Mouse (Mus musculus) lung, embryonic 16.5 days (tissue): ENCODE data around the gene Kbtbd6. TPM values are rescaled to one million over a fixed set of nuclear protein-coding genes. Genes with fewer than 3 reads are reported as not detected.
"Not testable (repeated sequence)": the region's sequence is repeated elsewhere in the genome, so short reads cannot be mapped to it uniquely, and the experiment has no call there.

ENCODE experiments used
- ATAC-seq: fragments of 200-750 bp; cut with Nextera tagmentation; 2 replicates; pipeline ENCODE4 v1.8.0; 2017; ENCODE audit warnings: low read depth, mild to moderate bottlenecking, moderate library complexity
- H3K27ac ChIP-seq: fragments of 300-500 bp; sonication (generic); 2 replicates; pipeline ENCODE4 v1.5.1; 2014; ENCODE audit warnings: mild to moderate bottlenecking, control low read depth, low read length
- H3K27me3 ChIP-seq: fragments of 300-500 bp; sonication (generic); 2 replicates; pipeline ENCODE4 v1.6.1; 2014; ENCODE audit warnings: low read depth, low read length, mixed read lengths; ENCODE audit not compliant: control insufficient read depth, insufficient read depth
- H3K36me3 ChIP-seq: fragments of 300-500 bp; sonication (generic); 2 replicates; pipeline ENCODE4 v1.6.1; 2014; ENCODE audit warnings: low read length; ENCODE audit not compliant: control insufficient read depth, insufficient read depth
- H3K4me1 ChIP-seq: fragments of 300-500 bp; sonication (generic); replicated peaks from 2 replicates; pipeline ENCODE4 v1.6.1; 2014; ENCODE audit warnings: low read length, mixed read lengths; ENCODE audit not compliant: control insufficient read depth, insufficient read depth
- H3K4me2 ChIP-seq: fragments of 300-500 bp; sonication (generic); 2 replicates; pipeline ENCODE4 v1.6.1; 2014; ENCODE audit warnings: low read depth, low read length, control low read depth
- H3K4me3 ChIP-seq: fragments of 300-500 bp; sonication (generic); 2 replicates; pipeline ENCODE4 v1.5.1; 2014; ENCODE audit warnings: mild to moderate bottlenecking, low read length, control low read depth
- H3K9ac ChIP-seq: fragments of 300-500 bp; sonication (generic); 2 replicates; pipeline ENCODE4 v1.6.1; 2014; ENCODE audit warnings: low read length, control low read depth
- H3K9me3 ChIP-seq: fragments of 300-500 bp; sonication (generic); 2 replicates; pipeline ENCODE4 v1.6.1; 2016; ENCODE audit warnings: low read length; ENCODE audit not compliant: control insufficient read depth
- WGBS: fragments of 180-500 bp; shearing (Covaris S2); extraction: QIAGEN DNeasy Blood & Tissue Kit; methylation state at CpG from one replicate; pipeline ENCODE4 v1.1.7; 2014; 5-methylcytosine and 5-hydroxymethylcytosine counted together
- polyA plus RNA-seq: library from polyadenylated mRNA; unstranded; fragments of >200 nt; fragmentation: Nextera tagmentation; extraction: Ambion mirVana; gene quantifications from 2 replicates; pipeline ENCODE4 v1.2.1, GENCODE M21; 2015

Kbtbd6 gene
- polyA plus RNA-seq = 3.8 and 4.3 TPM in 2 replicates

- 14% methylated on average over 34 of the region's 89 CpGs for WGBS
- Histone ChIP-seq H3K27ac (peak within 1 kb of the TSS; percentile 68), H3K9ac (peak within 1 kb of the TSS; percentile 73), H3K4me2 (peak within 1 kb of the TSS; percentile 72), H3K4me3 (peak within 1 kb of the TSS; percentile 70)
- peak; percentile 94 for ATAC-seq
- not testable (repeated sequence) for H3K4me1 ChIP-seq, H3K36me3 ChIP-seq, H3K9me3 ChIP-seq, H3K27me3 ChIP-seq
These were observed at the start of gene Kbtbd6 for GRCm38 (mm10) chr14:79451681-79452590. TSS of gene Kbtbd6 (plus strand) at chr14:79451835.

GRCm38 (mm10) chr14:79407641-79408040 is 44.0 kb upstream of the Kbtbd6 start:
- Histone ChIP-seq H3K4me2 (no peak overlapping the region), H3K27ac (no peak overlapping the region), H3K36me3 (peaks cover 4% of the 10 kb centered on the region; the same call in 1 of the 2 replicates), H3K4me3 (no peak overlapping the region), H3K9me3 (no peaks in the 10 kb centered on the region), H3K27me3 (no peaks in the 10 kb centered on the region), H3K9ac (no peak overlapping the region), H3K4me1 (no peaks in the 10 kb centered on the region)
- no peak for ATAC-seq
- WGBS = 78% methylated on average over 2 of the region's 2 CpGs

DNA sequence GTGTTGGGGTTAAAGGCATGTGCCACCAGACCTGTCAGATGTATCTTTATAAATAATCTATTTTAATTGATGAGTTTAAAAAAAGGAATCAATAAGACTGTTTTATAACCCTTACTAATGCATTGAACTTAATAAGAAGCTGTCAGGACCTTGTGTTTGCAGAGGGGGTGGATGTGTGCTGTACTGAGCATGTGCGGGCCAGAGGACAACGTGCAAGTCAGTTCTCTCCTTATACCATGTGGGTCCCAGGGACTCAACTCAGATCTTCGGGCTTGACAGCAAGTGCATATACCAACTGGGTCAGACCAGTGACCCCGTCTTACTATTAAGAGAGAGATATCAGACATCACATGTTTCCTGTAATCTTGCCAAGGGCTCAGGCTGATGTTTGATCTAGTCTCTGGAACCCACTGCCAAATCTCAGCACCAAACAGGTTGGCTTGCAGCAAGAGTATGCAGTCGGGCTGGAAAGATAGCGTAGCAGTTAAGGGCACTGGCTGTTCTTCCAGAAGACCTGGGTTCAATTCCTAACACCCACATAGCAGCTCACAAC is 42.3 kb upstream of the Kbtbd6 start:
- 79% methylated on average over 6 of the region's 6 CpGs for WGBS
- Histone ChIP-seq H3K9me3 (no peaks in the 10 kb centered on the region), H3K36me3 (peaks cover 5% of the 10 kb centered on the region; the same call in 1 of the 2 replicates), H3K27ac (no peak overlapping the region), H3K9ac (no peak overlapping the region), H3K27me3 (no peaks in the 10 kb centered on the region), H3K4me3 (no peak overlapping the region), H3K4me1 (no peaks in the 10 kb centered on the region), H3K4me2 (no peak overlapping the region)
- ATAC-seq = no peak

GRCm38 (mm10) chr14:79410662-79411061 is 41.0 kb upstream of the Kbtbd6 start:
- no peak overlapping the region for H3K9ac ChIP-seq
- H3K4me1 ChIP-seq = no peaks in the 10 kb centered on the region
- peaks cover 5% of the 10 kb centered on the region; the same call in 1 of the 2 replicates for H3K36me3 ChIP-seq
- peak overlapping the region; percentile 3; the same call in 1 of the 2 replicates for H3K27ac ChIP-seq
- no peak overlapping the region for H3K4me2 ChIP-seq
- H3K4me3 ChIP-seq = no peak overlapping the region
- ATAC-seq = no peak
- 53% methylated on average over 2 of the region's 2 CpGs for WGBS
- H3K9me3 ChIP-seq = no peaks in the 10 kb centered on the region
- H3K27me3 ChIP-seq = no peaks in the 10 kb centered on the region

GRCm38 (mm10) chr14:79413121-79413520 is 38.5 kb upstream of the Kbtbd6 start:
- Histone ChIP-seq H3K36me3 (peaks cover 5% of the 10 kb centered on the region; the same call in 1 of the 2 replicates), H3K4me1 (no peaks in the 10 kb centered on the region), H3K9ac (no peak overlapping the region), H3K9me3 (no peaks in the 10 kb centered on the region), H3K4me2 (no peak overlapping the region), H3K27ac (no peak overlapping the region), H3K4me3 (no peak overlapping the region), H3K27me3 (no peaks in the 10 kb centered on the region)
- no peak for ATAC-seq
- 87% methylated on average over 6 of the region's 6 CpGs for WGBS

- Histone ChIP-seq H3K36me3 (no peaks in the 10 kb centered on the region), H3K4me1 (no peaks in the 10 kb centered on the region), H3K27ac (no peak overlapping the region), H3K4me2 (no peak overlapping the region), H3K9ac (no peak overlapping the region), H3K4me3 (no peak overlapping the region), H3K27me3 (no peaks in the 10 kb centered on the region), H3K9me3 (no peaks in the 10 kb centered on the region)
- 66% methylated on average over 20 of the region's 20 CpGs for WGBS
- ATAC-seq = no peak
These were observed 31.5 kb upstream of the Kbtbd6 start for GRCm38 (mm10) chr14:79420083-79420685.

DNA sequence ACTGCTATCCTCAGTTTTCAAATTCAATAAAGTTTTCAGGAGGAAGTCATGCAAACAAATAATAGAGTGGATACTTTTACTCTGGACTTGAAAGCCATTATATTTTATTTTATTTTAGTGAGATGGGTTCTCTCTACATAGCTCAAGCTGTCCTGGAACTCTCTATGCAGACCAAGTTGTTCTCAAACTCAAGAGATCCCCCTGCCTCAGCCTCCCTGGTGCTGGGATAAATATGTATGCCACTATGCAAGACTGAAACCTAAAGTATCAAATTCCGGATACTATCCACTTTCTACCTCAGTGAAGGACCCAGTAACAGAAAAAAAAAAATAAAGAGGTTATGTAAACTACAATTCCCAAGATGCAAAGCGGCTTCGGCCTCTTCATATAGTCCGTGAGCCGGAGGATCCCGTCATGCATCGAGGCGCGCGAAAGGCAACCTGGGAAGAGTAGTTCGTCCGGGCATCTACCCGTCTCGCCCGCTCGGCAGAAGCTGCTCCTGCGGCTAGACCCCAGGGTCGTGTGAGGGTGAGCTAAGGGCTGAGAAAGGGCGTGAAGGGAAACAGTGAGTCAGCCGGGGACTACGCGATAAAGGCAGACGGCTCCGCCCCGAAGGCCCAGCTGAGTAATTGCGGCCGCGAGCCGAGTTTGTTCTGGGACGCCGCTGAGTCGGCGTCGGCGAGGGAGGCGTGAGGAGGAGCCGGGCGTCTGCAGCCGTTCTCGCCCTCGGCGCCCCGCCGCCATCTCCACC is 25.5 kb upstream of the Kbtbd6 start, which contains the start of gene Kbtbd7:
Kbtbd7 (plus strand) TSS at position 533 of the 751 bp plus-strand sequence.
- Histone ChIP-seq H3K27ac (peak within 1 kb of the TSS; percentile 88), H3K27me3 (no peaks in the 10 kb centered on the region), H3K9ac (peak within 1 kb of the TSS; percentile 76), H3K4me1 (no peaks in the 10 kb centered on the region), H3K4me3 (peak within 1 kb of the TSS; percentile 60), H3K4me2 (peak within 1 kb of the TSS; percentile 57), H3K9me3 (peaks cover 11% of the 10 kb centered on the region), H3K36me3 (peaks cover 10% of the 10 kb centered on the region)
- peak; percentile 99 for ATAC-seq
- WGBS = under 1% methylated on average over 35 of the region's 44 CpGs

DNA sequence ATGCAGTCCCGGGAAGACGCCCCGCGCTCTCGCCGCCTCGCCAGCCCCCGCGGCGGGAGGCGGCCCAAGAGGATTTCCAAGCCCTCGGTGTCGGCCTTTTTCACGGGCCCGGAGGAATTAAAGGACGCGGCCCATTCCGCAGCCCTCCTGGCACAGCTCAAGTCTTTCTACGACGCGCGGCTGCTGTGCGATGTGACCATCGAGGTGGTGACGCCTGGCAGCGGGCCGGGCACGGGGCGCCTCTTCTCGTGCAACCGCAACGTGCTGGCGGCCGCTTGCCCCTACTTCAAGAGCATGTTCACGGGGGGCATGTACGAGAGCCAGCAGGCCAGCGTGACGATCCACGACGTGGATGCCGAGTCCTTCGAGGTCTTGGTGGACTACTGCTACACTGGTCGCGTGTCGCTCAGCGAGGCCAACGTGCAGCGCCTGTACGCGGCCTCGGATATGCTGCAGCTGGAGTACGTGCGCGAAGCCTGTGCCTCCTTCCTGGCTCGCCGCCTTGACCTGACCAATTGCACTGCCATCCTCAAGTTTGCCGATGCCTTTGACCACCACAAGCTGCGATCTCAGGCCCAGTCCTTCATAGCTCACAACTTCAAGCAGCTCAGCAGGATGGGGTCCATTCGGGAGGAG is 24.8 kb upstream of the Kbtbd6 start:
- no CpG with 5 or more reads among the region's 59 CpGs for WGBS
- peak overlapping the region; percentile 88 for H3K27ac ChIP-seq
- H3K27me3 ChIP-seq, H3K4me1 ChIP-seq: not testable (repeated sequence)
- peak overlapping the region; percentile 60 for H3K4me3 ChIP-seq
- H3K9ac ChIP-seq = peak overlapping the region; percentile 76
- peak overlapping the region; percentile 57 for H3K4me2 ChIP-seq
- H3K9me3 ChIP-seq = peaks cover 11% of the 10 kb centered on the region
- peaks cover 10% of the 10 kb centered on the region for H3K36me3 ChIP-seq
- ATAC-seq = peak; percentile 54
